Mouse (Mus musculus): ENCODE results near the gene Mthfsd.

The Mthfsd gene

GRCm38 (mm10) chr8:121073174-121074107, 34.8 kb downstream of the Mthfsd start:
- DNase-seq (ENCODE audit: low read depth, low spot score): no peak

- no peak for DNase-seq (ENCODE audit: low read depth, low spot score)
These were observed 35.6 kb downstream of the Mthfsd start for GRCm38 (mm10) chr8:121072406-121073130.

GRCm38 (mm10) chr8:121071454-121071853, 36.7 kb downstream of the Mthfsd start:
- no peak for DNase-seq (ENCODE audit: low read depth, low spot score)

GRCm38 (mm10) chr8:121063649-121064048, 44.5 kb downstream of the Mthfsd start:
- no peak for DNase-seq (ENCODE audit: low read depth, low spot score)

GRCm38 (mm10) chr8:121062521-121062920, 45.7 kb downstream of the Mthfsd start:
- DNase-seq (ENCODE audit: low read depth, low spot score): no peak

GRCm38 (mm10) chr8:121059098-121059497, 49.1 kb downstream of the Mthfsd start:
- DNase-seq (ENCODE audit: low read depth, low spot score): no peak

- DNase-seq (ENCODE audit: low read depth, low spot score): no peak
These were observed 50.1 kb downstream of the Mthfsd start for GRCm38 (mm10) chr8:121058081-121058480.

GRCm38 (mm10) chr8:121047441-121047840, 60.8 kb downstream of the Mthfsd start:
- DNase-seq (ENCODE audit: low read depth, low spot score): no peak

GRCm38 (mm10) chr8:121043719-121044440, 64.3 kb downstream of the Mthfsd start:
- DNase-seq (ENCODE audit: low read depth, low spot score): no peak
